Mouse (Mus musculus): ENCODE measurements around the gene Rpl34.

DNA sequence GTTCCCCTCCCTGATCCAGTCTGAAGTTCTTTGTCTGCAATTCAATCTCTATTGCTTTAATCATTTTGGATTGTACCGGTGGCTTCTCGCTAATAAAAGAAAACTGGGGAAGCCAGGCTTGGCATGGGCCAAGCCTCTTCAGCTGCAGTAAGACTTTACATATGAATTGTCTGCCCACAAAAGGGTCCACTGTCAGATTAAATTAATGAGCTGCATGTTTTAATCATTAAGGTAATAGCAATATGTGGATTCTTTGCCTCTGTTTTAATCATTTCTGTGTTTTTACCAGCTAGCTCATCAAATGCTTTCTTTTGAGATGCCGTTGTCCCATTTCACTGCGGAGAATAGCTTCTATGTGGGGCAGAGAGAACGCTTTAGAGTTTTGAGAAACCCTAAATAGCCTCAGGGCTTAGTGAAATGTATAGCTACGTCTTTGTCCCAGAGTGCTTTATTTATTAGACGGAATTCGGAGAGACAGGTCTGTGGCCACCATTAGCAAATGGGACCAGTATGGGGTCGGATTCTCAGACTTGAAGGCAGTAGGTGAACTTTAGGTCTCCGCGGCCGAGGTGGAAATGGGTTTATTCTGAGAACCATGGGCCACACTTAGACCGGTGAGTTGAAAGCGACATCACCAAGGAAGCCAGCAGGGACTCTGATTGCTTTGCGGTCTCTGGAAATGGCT lies 28.1 kb upstream of the Rpl34 start:
- TF ChIP-seq POLR2A (IDR thresholded peaks at IDR 0.05; ENCODE audit: insufficient read depth, low read depth, low read length) = no peak
- TF ChIP-seq EP300 (IDR thresholded peaks at IDR 0.05; ENCODE audit: insufficient read depth, low read depth, low read length) = no peak

Data from heart, adult 2 months (tissue).